Mouse (Mus musculus): ENCODE data around the gene Xirp2.
"Not testable (repeated sequence)": the region's sequence is repeated elsewhere in the genome, so short reads cannot be mapped to it uniquely, and the experiment has no call there.

The Xirp2 gene

DNA sequence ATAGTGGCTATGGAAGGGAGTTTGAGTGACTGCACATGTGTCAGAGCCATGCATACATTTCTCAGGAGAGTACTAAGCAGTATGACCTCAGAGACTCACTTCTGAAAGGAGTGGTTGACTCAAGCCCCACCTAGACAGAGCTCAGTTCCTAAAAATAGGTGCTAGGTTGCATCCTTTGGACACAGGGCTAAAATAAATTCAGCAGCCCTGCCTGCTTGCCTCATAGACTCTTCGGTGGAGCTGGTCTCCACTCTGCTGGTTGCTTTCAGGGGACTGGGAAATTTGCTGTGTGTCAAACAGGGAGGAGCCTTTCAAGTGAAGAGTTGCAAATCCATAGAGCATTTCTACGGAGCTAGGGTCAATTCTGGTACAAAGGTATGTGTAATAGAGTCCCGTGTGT is at the start of gene Xirp2:
Gene Xirp2 (plus strand): TSS at position 223 of the 400 bp plus-strand sequence.
- in situ Hi-C loops (cut with MboI, MseI) = loop anchor here (25.0 kb wide), 1 partner anchor 958 kb away; no protein-coding TSS in a partner anchor

DNA sequence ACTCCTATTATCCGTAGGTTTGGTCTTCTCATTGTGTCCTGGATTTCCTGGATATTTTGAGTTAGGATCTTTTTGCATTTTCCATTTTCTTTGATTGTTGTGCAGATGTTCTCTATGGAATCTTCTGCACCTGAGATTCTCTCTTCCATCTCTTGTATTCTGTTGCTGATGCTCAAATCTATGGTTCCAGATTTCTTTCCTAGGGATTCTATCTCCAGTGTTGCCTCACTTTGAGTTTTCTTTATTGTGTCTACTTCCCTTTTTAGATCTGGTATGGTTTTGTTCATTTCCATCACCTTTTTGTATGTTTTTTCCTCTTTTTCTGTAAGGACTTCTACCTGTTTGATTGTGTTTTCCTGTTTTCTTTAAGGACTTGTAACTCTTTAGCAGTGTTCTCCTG is 32.4 kb upstream of the Xirp2 start, which contains the start of gene Gm21830:
Gene Gm21830 (plus strand): TSS at position 301 of the 400 bp plus-strand sequence.
- in situ Hi-C loops (cut with MboI, MseI) = not testable (repeated sequence)

DNA sequence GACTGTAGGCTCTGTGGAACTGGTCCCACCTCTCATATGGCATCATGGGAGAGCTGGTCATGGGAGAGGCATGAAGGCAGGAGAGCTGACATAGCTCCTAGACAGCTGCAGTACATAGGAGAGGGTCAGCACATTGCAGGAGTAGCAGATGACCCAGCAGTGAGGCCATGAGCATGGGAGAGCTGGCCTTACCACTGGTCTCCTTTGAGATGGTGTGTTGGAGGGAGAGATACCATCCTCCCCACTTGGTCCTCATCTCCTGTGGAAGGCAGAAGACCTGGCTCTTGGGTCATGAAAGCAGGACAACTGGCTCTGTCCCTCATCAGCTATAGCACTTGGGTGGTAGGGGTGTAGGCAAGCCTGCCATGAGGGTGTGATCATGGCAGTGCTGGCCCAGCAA is 24.9 kb upstream of the Xirp2 start:
- in situ Hi-C loops (cut with MboI, MseI) = no loop called here

DNA sequence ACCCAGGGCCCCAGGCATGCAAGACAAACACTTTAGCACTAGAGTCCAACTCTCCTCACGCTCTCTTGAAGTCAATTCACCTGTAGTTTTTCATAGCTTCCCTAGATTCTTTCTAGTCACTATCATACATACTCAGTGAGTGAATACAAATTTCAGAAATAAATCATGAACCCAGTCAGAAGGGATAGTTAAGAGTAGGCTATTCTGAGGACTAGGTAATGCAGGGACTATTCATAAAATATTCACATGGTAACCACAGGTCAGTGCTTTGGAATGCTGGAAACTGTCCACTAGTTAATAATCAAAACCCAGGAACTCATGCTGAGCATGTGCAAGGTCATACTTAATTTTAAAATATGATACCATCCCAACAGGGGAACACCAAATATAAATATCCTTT is 23.0 kb upstream of the Xirp2 start:
- in situ Hi-C loops (cut with MboI, MseI) = no loop called here

GRCm38 (mm10) chr2:67433081-67433480 is 12.7 kb upstream of the Xirp2 start, which contains the start of gene Gm26727:
Gene Gm26727 (minus strand): TSS chr2:67433181.
- in situ Hi-C loops (cut with MboI, MseI) = loop anchor here (25.0 kb wide), 1 partner anchor 946 kb away; no protein-coding TSS in a partner anchor

DNA sequence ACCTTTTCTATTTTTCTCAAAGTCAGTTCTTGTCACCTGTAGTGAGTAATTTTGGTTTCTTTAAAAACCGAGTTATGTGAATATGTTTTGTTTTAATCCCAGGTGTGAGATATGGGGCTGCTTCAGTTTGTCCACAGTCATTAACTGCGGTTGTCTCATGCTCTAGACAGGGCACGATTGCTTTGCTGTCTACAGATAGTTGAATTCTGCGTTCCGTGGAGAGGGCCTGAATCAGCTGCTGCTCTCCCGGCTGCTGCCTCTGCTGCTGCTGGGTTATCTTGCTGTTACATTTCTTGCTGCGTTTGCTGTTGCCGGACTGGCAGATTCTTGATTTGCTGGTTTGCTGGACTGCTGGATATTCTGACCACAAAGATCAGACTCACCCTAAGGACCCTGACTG is 7.5 kb upstream of the Xirp2 start:
- in situ Hi-C loops (cut with MboI, MseI) = loop anchor here (25.0 kb wide), 1 partner anchor 951 kb away; no protein-coding TSS in a partner anchor

DNA sequence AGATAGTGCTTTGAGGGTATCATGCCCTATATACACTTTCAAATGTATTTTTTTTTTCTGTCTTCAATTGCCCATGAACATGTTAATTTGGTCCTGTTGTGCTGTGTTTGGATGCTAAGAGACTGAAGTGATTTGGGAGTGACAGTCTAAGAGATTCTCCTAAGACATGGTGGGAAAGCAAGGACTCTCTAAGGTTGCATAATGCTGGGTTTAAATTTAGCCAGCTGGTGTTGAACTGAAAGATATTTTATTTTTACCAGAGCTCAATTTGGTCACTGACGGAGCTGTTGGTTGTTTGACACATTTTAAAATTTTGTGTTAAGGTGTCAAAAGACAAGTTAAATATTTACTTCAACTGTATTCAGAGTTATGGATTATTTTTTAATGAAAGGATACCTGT is 970 bp downstream of the Xirp2 start:
- in situ Hi-C loops (cut with MboI, MseI) = loop anchor here (25.0 kb wide), 1 partner anchor 959 kb away; no protein-coding TSS in a partner anchor

- in situ Hi-C loops (cut with MboI, MseI) = loop anchor here (25.0 kb wide), 1 partner anchor 960 kb away; no protein-coding TSS in a partner anchor
These were observed 1.4 kb downstream of the Xirp2 start for GRCm38 (mm10) chr2:67447206-67447605.

- in situ Hi-C loops (cut with MboI, MseI) = no loop called here
These were observed 15.1 kb downstream of the Xirp2 start for GRCm38 (mm10) chr2:67460857-67461256.

DNA sequence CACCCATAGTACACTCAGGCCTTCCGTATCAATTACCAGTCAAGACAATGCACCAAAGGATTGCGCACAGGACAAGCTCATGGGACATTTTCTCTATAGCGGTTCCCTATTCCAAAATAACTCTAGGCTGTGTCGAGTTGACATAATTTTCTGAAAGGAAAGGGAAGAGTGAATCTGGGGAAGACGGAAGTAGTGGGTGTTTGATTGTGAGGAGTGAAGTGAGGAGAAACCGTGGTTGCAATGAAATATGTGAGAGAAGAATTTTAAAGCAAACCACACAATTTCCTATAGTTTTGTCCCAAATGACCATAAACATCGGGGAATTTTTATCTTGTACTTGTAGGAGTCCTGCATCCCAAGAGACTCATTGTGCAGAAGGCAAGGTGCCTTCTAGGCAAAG is 21.2 kb downstream of the Xirp2 start:
- in situ Hi-C loops (cut with MboI, MseI) = no loop called here

DNA sequence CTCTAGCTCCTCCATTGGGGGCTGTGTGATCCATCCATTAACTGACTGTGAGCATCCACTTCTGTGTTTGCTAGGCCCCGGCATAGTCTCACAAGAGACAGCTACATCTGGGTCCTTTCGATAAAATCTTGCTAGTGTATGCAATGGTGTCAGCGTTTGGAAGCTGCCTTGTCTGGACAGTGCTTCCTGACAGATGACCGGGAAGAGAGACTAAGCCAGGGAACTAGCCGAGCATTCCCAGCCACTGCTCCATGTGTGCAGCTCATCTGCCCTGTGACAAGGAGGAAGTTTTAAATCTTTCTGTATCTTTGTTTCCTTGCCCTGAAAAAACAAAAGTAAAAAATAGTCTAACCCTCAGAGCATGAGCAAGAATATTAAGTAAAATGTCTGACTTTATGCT is 24.2 kb downstream of the Xirp2 start:
- in situ Hi-C loops (cut with MboI, MseI) = not testable (repeated sequence)

DNA sequence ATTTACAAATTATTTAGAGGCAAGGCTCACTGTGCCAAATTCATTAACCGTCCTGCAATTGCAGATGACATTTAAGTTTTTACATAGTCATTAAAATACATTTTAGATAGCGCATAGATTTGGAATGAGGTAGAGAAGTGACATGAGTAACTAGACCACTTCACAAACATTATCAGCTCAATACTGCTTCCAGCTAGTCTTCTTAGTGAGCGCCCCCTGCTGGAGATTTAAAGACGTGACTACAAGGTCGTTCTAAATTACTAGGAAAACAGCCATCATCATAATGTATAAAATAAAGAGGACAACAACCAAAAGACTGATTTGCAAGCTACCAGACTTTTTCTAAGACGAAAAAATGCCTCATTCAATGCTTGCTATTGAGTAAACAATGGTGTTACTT is 32.0 kb downstream of the Xirp2 start:
- in situ Hi-C loops (cut with MboI, MseI) = no loop called here

DNA sequence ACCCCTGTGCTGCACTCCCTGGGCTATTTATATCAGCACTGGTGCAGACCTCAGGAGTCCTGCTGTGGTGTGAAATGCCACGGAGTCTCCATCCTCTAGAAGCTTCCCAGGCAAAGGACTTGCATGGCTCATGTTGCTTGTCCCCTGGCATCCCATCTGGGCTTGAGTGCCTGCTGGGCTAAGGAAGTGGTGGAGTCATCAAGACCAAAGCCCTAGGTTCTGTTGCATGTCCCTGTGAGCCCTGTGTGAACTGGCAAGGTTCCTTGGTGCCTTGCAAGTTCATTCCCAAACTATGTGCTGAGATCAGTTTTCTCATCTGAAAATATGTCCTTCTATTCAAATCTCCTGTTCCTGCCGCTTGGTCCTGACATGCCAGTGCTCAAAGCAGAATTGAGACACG is 35.2 kb downstream of the Xirp2 start:
- in situ Hi-C loops (cut with MboI, MseI) = no loop called here

GRCm38 (mm10) chr2:67486721-67487120 is 40.9 kb downstream of the Xirp2 start:
- in situ Hi-C loops (cut with MboI, MseI) = no loop called here

DNA sequence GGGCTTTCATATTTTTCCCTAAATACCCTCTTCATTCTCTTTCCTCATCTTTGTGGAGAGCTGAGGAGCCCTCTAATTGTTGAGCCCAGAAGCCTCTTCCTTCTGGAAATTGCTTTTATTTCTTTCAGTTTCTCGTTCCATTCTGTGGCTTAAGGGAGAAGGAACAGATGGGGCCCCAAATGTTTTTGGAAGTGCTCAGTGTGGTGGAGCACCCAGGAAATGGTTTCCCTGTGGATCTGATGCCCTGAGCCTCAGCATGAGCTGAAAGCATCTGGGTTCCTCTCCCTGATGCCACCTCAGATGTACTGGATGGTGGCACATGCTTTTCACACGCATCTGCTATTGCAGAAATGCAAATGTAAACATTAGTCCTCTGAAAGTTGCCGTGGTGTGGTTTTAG is 41.4 kb downstream of the Xirp2 start:
- in situ Hi-C loops (cut with MboI, MseI) = no loop called here

GRCm38 (mm10) chr2:67488465-67489127 is 42.8 kb downstream of the Xirp2 start:
- in situ Hi-C loops (cut with MboI, MseI) = no loop called here

- in situ Hi-C loops (cut with MboI, MseI) = no loop called here
These were observed 43.3 kb downstream of the Xirp2 start for GRCm38 (mm10) chr2:67489128-67489492.

DNA sequence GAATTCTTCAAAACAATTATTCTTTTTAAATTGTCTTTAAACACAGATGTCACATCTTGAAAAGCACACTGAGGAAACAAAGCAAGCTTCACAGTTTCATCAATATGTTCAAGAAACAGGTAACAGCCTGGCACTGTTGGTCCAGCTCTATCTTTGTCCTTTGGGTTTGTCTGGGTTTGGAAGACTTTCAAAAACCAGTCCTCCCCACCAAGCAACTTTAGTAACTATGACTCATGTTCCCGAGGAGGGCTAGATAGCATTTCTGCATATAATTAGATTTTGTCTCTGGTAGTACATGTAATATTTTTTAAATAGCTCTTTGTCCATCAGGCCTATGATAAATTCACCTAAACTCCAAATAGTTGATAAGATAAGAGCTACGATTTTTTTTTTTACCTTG is 59.7 kb downstream of the Xirp2 start:
- in situ Hi-C loops (cut with MboI, MseI) = no loop called here

- in situ Hi-C loops (cut with MboI, MseI) = no loop called here
These were observed 70.6 kb downstream of the Xirp2 start for GRCm38 (mm10) chr2:67516405-67516804.

- in situ Hi-C loops (cut with MboI, MseI) = loop anchor here (10.0 kb wide), 1 partner anchor 411 kb away; no protein-coding TSS in a partner anchor
These were observed 89.5 kb downstream of the Xirp2 start for GRCm38 (mm10) chr2:67535347-67535746.

DNA sequence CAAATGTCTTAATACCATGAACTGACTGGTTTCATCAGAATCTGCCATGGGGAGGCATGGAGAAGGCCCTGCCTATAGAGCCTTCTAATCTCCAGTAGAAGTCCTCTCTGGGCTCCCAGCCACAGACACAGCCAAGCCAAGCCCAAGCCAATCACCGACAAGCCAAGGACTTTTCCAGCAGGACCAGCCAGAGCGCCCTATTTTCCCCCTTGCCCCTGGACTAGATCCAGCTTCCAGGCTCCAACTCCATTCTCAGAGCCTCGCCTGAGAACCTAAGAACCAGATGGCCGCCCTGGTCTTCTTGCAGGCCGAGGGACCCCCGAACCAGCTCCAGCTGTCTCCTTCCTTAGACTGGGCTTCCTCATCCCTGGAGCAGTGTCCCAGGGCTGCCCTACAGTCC is 93.6 kb downstream of the Xirp2 start:
- in situ Hi-C loops (cut with MboI, MseI) = loop anchor here (10.0 kb wide), 1 partner anchor 415 kb away; no protein-coding TSS in a partner anchor

- in situ Hi-C loops (cut with MboI, MseI) = no loop called here
These were observed 96.3 kb downstream of the Xirp2 start for GRCm38 (mm10) chr2:67541957-67542696.

DNA sequence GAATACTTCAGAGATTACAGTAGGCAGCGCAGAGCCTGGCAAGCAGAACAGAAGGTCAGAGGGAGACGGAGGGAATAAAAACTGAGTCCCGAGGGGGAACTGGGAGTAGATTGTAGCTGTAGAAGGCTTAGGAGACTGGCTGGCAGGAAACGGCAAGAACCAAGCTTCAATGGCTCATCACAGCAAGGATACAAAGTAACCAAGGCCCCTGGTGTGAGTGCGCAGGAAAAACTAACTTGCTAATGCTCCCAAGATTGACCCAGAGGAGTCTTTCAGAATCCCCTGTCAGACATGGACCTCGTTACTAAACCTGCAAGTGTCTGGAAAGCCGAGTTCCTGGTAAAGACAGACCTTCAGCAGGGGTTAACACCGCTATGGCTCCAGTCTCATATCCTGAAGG is 98.6 kb downstream of the Xirp2 start:
- in situ Hi-C loops (cut with MboI, MseI) = no loop called here
